Mouse (Mus musculus): ENCODE data around the gene Camk1d.

GRCm38 (mm10) chr2:5652071-5652470, 62.2 kb downstream of the Camk1d start:
- TF ChIP-seq CTCF (IDR thresholded peaks at IDR 0.05; ENCODE audit: low read depth) (no peak), EP300 (IDR thresholded peaks at IDR 0.05; ENCODE audit: low read depth) (no peak)
